Mouse (Mus musculus): ENCODE data around the gene Nkain2.

DNA sequence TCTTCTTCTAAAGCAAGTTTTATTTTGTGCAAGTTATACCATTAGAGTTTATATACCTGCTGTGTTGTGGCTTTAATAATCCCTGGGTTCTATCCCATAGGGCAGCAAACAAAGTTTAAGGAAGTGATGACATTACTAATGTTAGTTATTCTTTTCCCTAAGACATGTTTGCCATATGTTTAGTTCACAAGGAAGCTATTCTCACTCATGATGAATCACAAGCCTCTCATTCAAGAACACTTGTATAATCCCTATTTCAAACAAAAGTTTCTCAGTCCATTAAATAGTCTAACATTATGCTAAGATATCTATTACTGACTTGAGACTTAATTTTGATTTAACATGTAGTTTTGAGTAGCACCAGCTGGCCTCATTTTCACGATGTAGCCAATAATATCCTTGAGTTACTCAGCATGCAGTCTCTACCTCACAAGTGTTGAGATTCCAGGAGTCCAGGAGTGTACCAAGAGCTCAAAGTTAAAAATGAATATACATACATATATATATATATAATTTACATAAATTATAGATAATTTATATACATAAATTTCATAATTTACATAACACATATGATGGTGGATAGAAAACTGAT is 395.6 kb downstream of the Nkain2 start:
- TF ChIP-seq CTCF (conservative IDR thresholded peaks at IDR 0.05 in 1 of 2, IDR thresholded peaks at IDR 0.05 in 1 of 2; ENCODE audit: low read depth in 2 of 2, low read length in 2 of 2) (no peak), POLR2A (IDR thresholded peaks at IDR 0.05; ENCODE audit: low read depth, low read length) (no peak), ELF1 (IDR thresholded peaks at IDR 0.05; ENCODE audit: low read depth, low read length) (no peak), ZNF384 (IDR thresholded peaks at IDR 0.05; ENCODE audit: low read depth, low read length) (no peak), CHD1 (IDR thresholded peaks at IDR 0.05; ENCODE audit: low read depth, low read length) (no peak), ZC3H11A (IDR thresholded peaks at IDR 0.05; ENCODE audit: low read depth, low read length) (no peak), USF2 (conservative IDR thresholded peaks at IDR 0.05; ENCODE audit: low read depth, low read length) (no peak), JUND (conservative IDR thresholded peaks at IDR 0.05; ENCODE audit: low read depth, low read length) (no peak), RCOR1 (conservative IDR thresholded peaks at IDR 0.05; ENCODE audit: low read depth, low read length) (no peak), ETS1 (conservative IDR thresholded peaks at IDR 0.05; ENCODE audit: low read depth, low read length) (no peak), MEF2A (IDR thresholded peaks at IDR 0.05; ENCODE audit: borderline replicate concordance, low read depth, low read length) (no peak), USF1 (IDR thresholded peaks at IDR 0.05; ENCODE audit: low read depth, low read length) (no peak), EP300 (IDR thresholded peaks at IDR 0.05; ENCODE audit: low read length) (no peak)

Data from CH12.LX (cell line).